Mouse (Mus musculus) monocyte, adult 5-6 weeks (primary cell): ENCODE data around the gene Ces3a. TPM values are rescaled to one million over a fixed set of nuclear protein-coding genes. Genes with fewer than 3 reads are reported as not detected.
"Not testable (repeated sequence)": the region's sequence is repeated elsewhere in the genome, so short reads cannot be mapped to it uniquely, and the experiment has no call there.

ENCODE experiments used
- ATAC-seq: fragments of 153-309, 156-312 bp; replicated peaks from 2 replicates; pipeline ENCODE4 v1.8.0; 2017; ENCODE audit warnings: mild to moderate bottlenecking; ENCODE audit not compliant: low TSS enrichment, insufficient number of reproducible peaks, severe bottlenecking, poor library complexity, low FRiP score
- total RNA-seq: library from RNA; stranded (forward); fragments of 200-1000, 200-491, 200-594 nt; gene quantifications from 3 replicates; pipeline ENCODE4 v1.2.3, GENCODE M21; 2017

Gene Ces3a
- total RNA-seq, 1 experiment from 2014 or later: not detected

- ATAC-seq: not testable (repeated sequence)
Measured at GRCm38 (mm10) chr8:105088166-105088565, 39.8 kb downstream of the Ces3a start.

- ATAC-seq: no peak
Measured at GRCm38 (mm10) chr8:105088581-105088980, 40.2 kb downstream of the Ces3a start.

DNA sequence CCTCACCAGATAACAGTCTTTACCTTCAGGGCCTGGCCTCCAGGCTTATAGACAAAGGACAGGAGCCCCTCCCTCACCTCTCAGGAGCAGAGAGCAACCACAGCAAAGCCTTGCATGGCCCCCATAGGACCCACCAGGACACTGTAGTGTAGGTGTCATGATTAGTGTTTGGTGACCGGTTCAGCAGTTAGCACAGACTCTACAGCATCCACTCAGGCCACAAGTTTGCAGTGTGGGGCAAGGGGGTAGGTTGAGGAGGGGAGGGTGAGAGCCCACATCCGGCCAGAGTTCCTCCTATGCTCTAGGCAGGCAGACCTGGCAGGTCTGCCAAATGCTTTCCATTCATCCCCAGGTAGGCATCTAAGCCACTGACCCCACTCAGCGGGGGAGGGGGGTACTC, 45.6 kb downstream of the Ces3a start:
- ATAC-seq: no peak

GRCm38 (mm10) chr8:105102101-105102785, 53.8 kb downstream of the Ces3a start:
- not testable (repeated sequence) for ATAC-seq

DNA sequence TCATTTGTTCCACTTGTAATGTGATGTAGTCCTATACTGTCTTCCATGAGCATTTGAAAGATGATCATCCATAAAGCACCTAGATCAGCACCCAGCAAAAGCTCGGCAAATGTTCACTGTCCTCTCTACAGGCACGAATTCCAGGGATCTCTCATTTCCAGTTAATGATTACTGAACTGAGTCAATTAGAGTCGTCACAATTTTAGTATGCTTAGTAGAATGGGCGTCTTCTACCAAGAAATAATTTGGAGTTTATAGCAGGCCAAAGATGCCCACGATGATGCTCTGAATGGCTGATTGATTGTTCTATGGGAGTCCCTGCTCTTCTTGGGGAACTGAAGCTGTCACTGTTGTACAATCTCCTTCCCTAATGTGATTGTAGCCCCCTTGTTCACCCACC, 55.3 kb downstream of the Ces3a start:
- ATAC-seq: not testable (repeated sequence)

- no peak for ATAC-seq
Measured at GRCm38 (mm10) chr8:105104220-105104619, 55.8 kb downstream of the Ces3a start.

Other genes starting within 250 kb of the Ces3a start
- not detected in 3 replicates for gene Ces2b, start 217.0 kb upstream of the Ces3a start, total RNA-seq
- 1.6 TPM in 1 of 3 replicates, not detected in the others for gene Ces2c, start 201.5 kb upstream of the Ces3a start, total RNA-seq
- gene Ces2e, start 122.3 kb upstream of the Ces3a start, total RNA-seq: not detected in 3 replicates
- gene Ces2f, start 101.2 kb upstream of the Ces3a start, total RNA-seq: not detected in 3 replicates
- gene Ces2g, start 86.9 kb upstream of the Ces3a start, total RNA-seq: not detected in 3 replicates
- not detected in 3 replicates for gene Ces2h, start 47.7 kb upstream of the Ces3a start, total RNA-seq
- gene Ces3b, start 35.2 kb downstream of the Ces3a start, total RNA-seq: not detected in 3 replicates
- not detected in 3 replicates for gene Ces4a, start 83.2 kb downstream of the Ces3a start, total RNA-seq
- 167 to 180 TPM (median 174 TPM) in 3 replicates for gene Cbfb, start 122.1 kb downstream of the Ces3a start, total RNA-seq
- 28.8 to 39.0 TPM (median 32.3 TPM) in 3 replicates for gene D230025D16Rik, start 176.5 kb downstream of the Ces3a start, total RNA-seq
- 0.29 TPM in 1 of 3 replicates, not detected in the others for gene B3gnt9, start 206.6 kb downstream of the Ces3a start, total RNA-seq
- gene Tradd, start 216.0 kb downstream of the Ces3a start, total RNA-seq: 16.2 to 28.9 TPM (median 23.3 TPM) in 3 replicates
- gene Fbxl8, start 216.0 kb downstream of the Ces3a start, total RNA-seq: 3.6 to 5.0 TPM in 2 of 3 replicates, not detected in the other
- 0.96 to 2.5 TPM in 2 of 3 replicates, not detected in the other for gene Hsf4, start 221.2 kb downstream of the Ces3a start, total RNA-seq
- not detected in 3 replicates for gene Nol3, start 227.5 kb downstream of the Ces3a start, total RNA-seq
- 0.64 to 1.3 TPM in 2 of 3 replicates, not detected in the other for gene 4931428F04Rik, start 241.3 kb downstream of the Ces3a start, total RNA-seq
- gene Exoc3l, start 247.5 kb downstream of the Ces3a start, total RNA-seq: 0.43 to 0.49 TPM in 2 of 3 replicates, not detected in the other
- 19.7 to 52.7 TPM (median 21.0 TPM) in 3 replicates for gene E2f4, start 249.1 kb downstream of the Ces3a start, total RNA-seq